Mouse (Mus musculus) liver, postnatal 0 days (tissue): ENCODE measurements around the gene Rara. TPM values are rescaled to one million over a fixed set of nuclear protein-coding genes. Genes with fewer than 3 reads are reported as not detected.

Experiments
- ATAC-seq: fragments of 200-750 bp; cut with Nextera tagmentation; 2 replicates; pipeline ENCODE4 v1.8.0; 2017; ENCODE audit warnings: mild to moderate bottlenecking, moderate library complexity
- DNase-seq: peaks from one replicate; pipeline ENCODE4 v3.0.0-alpha.2; 2016
- H3K27ac ChIP-seq: fragments of 300-500 bp; sonication (generic); 2 replicates; pipeline ENCODE4 v1.5.1; 2014; ENCODE audit warnings: antibody characterized with exemption, moderate library complexity, mild to moderate bottlenecking, low read depth
- H3K27me3 ChIP-seq: fragments of 300-500 bp; sonication (generic); 2 replicates; pipeline ENCODE4 v1.6.1; 2014; ENCODE audit warnings: low read length, control low read depth, mixed read lengths; ENCODE audit not compliant: insufficient read depth
- H3K36me3 ChIP-seq: fragments of 300-500 bp; sonication (generic); replicated peaks from 2 replicates; pipeline ENCODE4 v1.6.1; 2014; ENCODE audit warnings: mild to moderate bottlenecking, control low read depth, low read length, moderate library complexity, mixed read lengths; ENCODE audit not compliant: insufficient read depth
- H3K4me1 ChIP-seq: fragments of 300-500 bp; sonication (generic); 2 replicates; pipeline ENCODE4 v1.6.1; 2014; ENCODE audit warnings: antibody characterized with exemption, mild to moderate bottlenecking, control low read depth; ENCODE audit not compliant: insufficient read depth
- H3K4me2 ChIP-seq: fragments of 300-500 bp; sonication (generic); 2 replicates; pipeline ENCODE4 v1.6.1; 2014; ENCODE audit warnings: low read depth, mild to moderate bottlenecking, low read length, moderate library complexity, mixed read lengths
- H3K4me3 ChIP-seq: fragments of 300-500 bp; sonication (generic); 2 replicates; pipeline ENCODE4 v1.5.1; 2014; ENCODE audit warnings: low read depth, low read length
- H3K9ac ChIP-seq: fragments of 300-500 bp; sonication (generic); replicated peaks from 2 replicates; pipeline ENCODE4 v1.6.1; 2014; ENCODE audit warnings: mild to moderate bottlenecking, moderate library complexity
- H3K9me3 ChIP-seq: fragments of 300-500 bp; sonication (generic); 2 replicates; pipeline ENCODE4 v1.6.1; 2016; ENCODE audit warnings: mild to moderate bottlenecking, control low read depth, low read length, mixed read lengths
- CTCF ChIP-seq: sonication (generic); IDR thresholded peaks from 2 replicates; pipeline ENCODE4 v1.5.1; 2016; ENCODE audit warnings: antibody characterized with exemption, low read depth
- EP300 ChIP-seq: IDR thresholded peaks from 2 replicates; pipeline ENCODE4 v1.6.1; 2016; ENCODE audit warnings: antibody characterized with exemption, low read depth, mild to moderate bottlenecking
- WGBS: fragments of 180-500 bp; shearing (Covaris S2); extraction: QIAGEN DNeasy Blood & Tissue Kit; methylation state at CpG from one replicate; pipeline ENCODE4 v1.1.7; 2014; ENCODE audit not compliant: insufficient replicate concordance; 5-methylcytosine and 5-hydroxymethylcytosine counted together
- polyA plus RNA-seq: library from polyadenylated mRNA; unstranded; fragments of >200 nt; fragmentation: Nextera tagmentation; extraction: Ambion mirVana; gene quantifications from 2 replicates; pipeline ENCODE4 v1.2.1, GENCODE M21; 2015

Rara gene
- polyA plus RNA-seq, 1 experiment from 2014 or later, result 5.4 TPM

- 53% methylated on average over 9 of the region's 9 CpGs for WGBS
- no peak overlapping the region for H3K4me2 ChIP-seq
- H3K4me3 ChIP-seq, result no peak overlapping the region
- H3K9me3 ChIP-seq, result no peaks in the 10 kb centered on the region
- peaks cover 24% of the 10 kb centered on the region for H3K36me3 ChIP-seq
- TF ChIP-seq EP300 (no peak), CTCF (peak; percentile 22)
- peaks cover 45% of the 10 kb centered on the region for H3K4me1 ChIP-seq
- no peak overlapping the region for H3K27ac ChIP-seq
- no peak for ATAC-seq
- peaks cover 18% of the 10 kb centered on the region for H3K27me3 ChIP-seq
- no peak for DNase-seq
- H3K9ac ChIP-seq, result no peak overlapping the region
These were observed 39.0 kb downstream of the Rara start for GRCm38 (mm10) chr11:98966499-98967141.

DNA sequence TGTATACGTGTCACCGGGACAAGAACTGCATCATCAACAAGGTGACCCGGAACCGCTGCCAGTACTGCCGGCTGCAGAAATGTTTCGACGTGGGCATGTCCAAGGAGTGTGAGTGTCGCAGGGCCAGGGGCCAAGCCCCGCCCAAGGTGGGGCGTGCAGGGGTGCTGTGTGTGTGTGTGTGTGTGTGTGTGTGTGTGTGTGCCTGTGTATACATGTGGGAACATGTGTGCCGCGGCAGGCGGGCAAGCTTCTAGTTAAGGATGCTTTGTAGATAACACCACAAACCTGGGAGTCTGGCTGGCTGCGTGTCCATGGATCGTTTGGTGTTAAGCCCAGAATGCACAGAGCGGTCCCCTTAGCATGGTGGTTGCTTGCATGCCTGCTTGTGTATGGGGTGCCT is 40.5 kb downstream of the Rara start:
- no peak overlapping the region for H3K27ac ChIP-seq

DNA sequence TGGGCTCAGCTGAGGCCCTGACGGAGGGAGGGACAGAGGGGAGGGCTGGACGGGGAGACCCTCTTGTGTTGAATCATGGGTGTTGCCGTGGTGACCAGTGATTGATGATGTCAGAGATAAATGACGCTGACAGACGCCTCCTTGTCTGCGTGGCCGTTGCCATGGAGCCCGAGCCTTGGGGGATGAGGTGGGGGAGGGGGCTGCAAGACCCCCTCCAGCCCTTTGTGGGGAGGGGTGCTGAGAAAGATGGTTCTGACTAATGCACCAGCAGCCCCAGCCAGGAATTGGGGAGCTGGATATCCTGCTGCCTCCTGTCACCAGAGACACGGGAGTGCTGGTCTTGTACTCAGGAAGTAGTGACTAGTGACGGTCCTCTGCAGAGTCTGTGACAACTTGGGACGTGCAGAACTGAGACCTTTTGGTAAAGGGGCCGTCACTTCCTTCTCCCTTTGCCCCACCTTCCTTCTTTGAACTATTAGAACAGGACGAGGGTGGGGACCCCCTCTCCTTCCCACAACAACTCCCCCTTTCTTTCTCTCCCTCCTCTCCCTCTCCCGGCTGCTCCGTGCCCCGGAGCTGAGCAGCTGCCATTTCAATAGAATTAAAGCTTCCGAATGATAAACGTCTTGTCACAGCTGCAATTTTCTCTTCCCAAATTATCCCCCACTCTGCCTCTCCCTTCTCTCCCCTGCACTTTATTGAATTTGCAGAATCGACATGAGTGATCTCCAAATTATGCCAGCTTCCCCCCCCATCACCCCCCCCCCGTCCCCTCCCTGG is 41.3 kb downstream of the Rara start:
- TF ChIP-seq EP300 (no peak), CTCF (no peak)
- H3K4me2 ChIP-seq, result 0 out of 2 replicates have a peak overlapping the region, but pooled peaks have one; percentile 22
- peaks cover 4% of the 10 kb centered on the region; the same call in 1 of the 2 replicates for H3K27me3 ChIP-seq
- no peak overlapping the region; the same call in 1 of the 2 replicates for H3K9ac ChIP-seq
- peaks cover 22% of the 10 kb centered on the region for H3K4me1 ChIP-seq
- DNase-seq (no peak), ATAC-seq (no peak)
- no peaks in the 10 kb centered on the region for H3K9me3 ChIP-seq
- H3K36me3 ChIP-seq, result peaks cover 37% of the 10 kb centered on the region
- no peak overlapping the region for H3K4me3 ChIP-seq
- no peak overlapping the region for H3K27ac ChIP-seq
- 31% methylated on average over 20 of the region's 20 CpGs for WGBS

More for the DNA sequence above, 40.5 kb downstream of the Rara start:
- Histone ChIP-seq H3K9me3 (no peaks in the 10 kb centered on the region), H3K27me3 (peaks cover 5% of the 10 kb centered on the region), H3K4me3 (no peak overlapping the region), H3K36me3 (peaks cover 33% of the 10 kb centered on the region), H3K4me1 (peaks cover 30% of the 10 kb centered on the region), H3K9ac (no peak overlapping the region), H3K4me2 (no peak overlapping the region)
- DNase-seq, result no peak
- 80% methylated on average over 16 of the region's 16 CpGs for WGBS
- ATAC-seq, result no peak
- TF ChIP-seq EP300, result no peak
- TF ChIP-seq CTCF, result no peak

GRCm38 (mm10) chr11:98969496-98969927 is 41.9 kb downstream of the Rara start:
- no peak overlapping the region for H3K27ac ChIP-seq
- WGBS, result 47% methylated on average over 17 of the region's 17 CpGs
- H3K4me2 ChIP-seq, result no peak overlapping the region
- peaks cover 16% of the 10 kb centered on the region for H3K4me1 ChIP-seq
- no peak for ATAC-seq
- no peaks in the 10 kb centered on the region for H3K27me3 ChIP-seq
- no peak for TF ChIP-seq EP300
- no peak for TF ChIP-seq CTCF
- H3K9me3 ChIP-seq, result no peaks in the 10 kb centered on the region
- peaks cover 37% of the 10 kb centered on the region for H3K36me3 ChIP-seq
- no peak overlapping the region for H3K9ac ChIP-seq
- H3K4me3 ChIP-seq, result no peak overlapping the region
- no peak for DNase-seq

DNA sequence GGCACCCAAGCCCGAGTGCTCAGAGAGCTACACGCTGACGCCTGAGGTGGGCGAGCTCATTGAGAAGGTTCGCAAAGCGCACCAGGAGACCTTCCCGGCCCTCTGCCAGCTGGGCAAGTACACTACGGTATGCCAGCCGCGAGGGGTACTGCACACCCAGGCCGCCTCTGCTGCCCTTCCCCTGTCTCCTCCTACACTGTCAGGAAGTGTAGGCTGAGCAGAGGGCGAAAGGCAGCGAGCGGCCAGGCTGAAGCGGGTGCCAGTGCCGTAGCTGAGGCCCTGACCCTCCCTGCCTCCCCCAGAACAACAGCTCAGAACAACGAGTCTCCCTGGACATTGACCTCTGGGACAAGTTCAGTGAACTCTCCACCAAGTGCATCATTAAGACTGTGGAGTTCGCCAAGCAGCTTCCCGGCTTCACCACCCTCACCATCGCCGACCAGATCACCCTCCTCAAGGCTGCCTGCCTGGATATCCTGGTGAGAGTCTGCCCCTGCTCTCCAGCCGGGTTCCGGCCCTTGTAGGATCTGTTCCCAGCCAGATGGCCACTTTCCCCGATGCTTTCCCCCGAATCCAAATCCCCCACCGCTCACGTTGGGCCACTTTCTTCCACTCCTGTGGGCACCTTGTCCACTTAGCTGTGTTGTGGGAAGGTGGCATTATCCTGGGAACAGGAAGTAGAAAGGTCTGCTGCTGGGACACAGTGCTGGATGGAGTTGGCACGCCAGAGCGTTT is 42.7 kb downstream of the Rara start:
- H3K27me3 ChIP-seq, result no peaks in the 10 kb centered on the region
- H3K4me1 ChIP-seq, result peaks cover 7% of the 10 kb centered on the region; the same call in 1 of the 2 replicates
- no peak overlapping the region for H3K27ac ChIP-seq
- no peaks in the 10 kb centered on the region for H3K9me3 ChIP-seq
- TF ChIP-seq CTCF (no peak), EP300 (no peak)
- WGBS, result 72% methylated on average over 29 of the region's 29 CpGs
- DNase-seq, result no peak
- H3K4me3 ChIP-seq, result no peak overlapping the region
- peaks cover 43% of the 10 kb centered on the region for H3K36me3 ChIP-seq
- H3K4me2 ChIP-seq, result no peak overlapping the region
- H3K9ac ChIP-seq, result no peak overlapping the region
- no peak for ATAC-seq
